Mouse (Mus musculus) left cerebral cortex, postnatal 36 days (tissue): ENCODE measurements around the gene Gm11564. TPM values are rescaled to one million over a fixed set of nuclear protein-coding genes. Genes with fewer than 3 reads are reported as not detected.

Source experiments
- total RNA-seq, 2 experiments: library from RNA; stranded (reverse); gene quantifications; 2 replicates each; pipeline ENCODE4 v1.2.3; 2021

Gene Gm11564
- total RNA-seq, 2 experiments from 2014 or later: not detected

Other genes with a start within 250 kb of the Gm11564 start
- gene Krtap3-1, start 249.0 kb downstream of the Gm11564 start, total RNA-seq: not detected
- not detected for gene Krtap1-5, start 234.7 kb downstream of the Gm11564 start, total RNA-seq
- not detected for gene Krtap1-4, start 232.0 kb downstream of the Gm11564 start, total RNA-seq
- gene Krtap1-3, start 224.3 kb downstream of the Gm11564 start, total RNA-seq: not detected
- not detected for gene Krtap9-3, start 217.6 kb downstream of the Gm11564 start, total RNA-seq
- gene Gm11938, start 212.4 kb downstream of the Gm11564 start, total RNA-seq: not detected
- not detected for gene Gm11937, start 205.5 kb downstream of the Gm11564 start, total RNA-seq
- not detected for gene Krtap2-4, start 200.8 kb downstream of the Gm11564 start, total RNA-seq
- not detected for gene Gm11562, start 195.2 kb downstream of the Gm11564 start, total RNA-seq
- gene Krtap4-1, start 187.4 kb downstream of the Gm11564 start, total RNA-seq: not detected
- gene Krtap4-2, start 180.6 kb downstream of the Gm11564 start, total RNA-seq: not detected
- gene Krtap4-7, start 171.6 kb downstream of the Gm11564 start, total RNA-seq: not detected
- not detected for gene Gm11555, start 165.4 kb downstream of the Gm11564 start, total RNA-seq
- gene Gm11563, start 156.7 kb downstream of the Gm11564 start, total RNA-seq: not detected
- gene Krtap4-6, start 149.7 kb downstream of the Gm11564 start, total RNA-seq: not detected
- not detected for gene Gm14190, start 124.9 kb downstream of the Gm11564 start, total RNA-seq
- not detected for gene Gm14180, start 81.4 kb downstream of the Gm11564 start, total RNA-seq
- gene Gm11595, start 42.8 kb downstream of the Gm11564 start, total RNA-seq: not detected
- gene Krtap4-8, start 35.0 kb downstream of the Gm11564 start, total RNA-seq: not detected
- gene Krtap4-9, start 30.5 kb downstream of the Gm11564 start, total RNA-seq: not detected
- gene Gm11596, start 22.2 kb downstream of the Gm11564 start, total RNA-seq: not detected
- gene Gm11569, start 16.7 kb downstream of the Gm11564 start, total RNA-seq: not detected
- gene Gm11554, start 11.2 kb downstream of the Gm11564 start, total RNA-seq: not detected
- not detected for gene Krtap4-13, start 5.8 kb downstream of the Gm11564 start, total RNA-seq
- gene 2300003K06Rik, start 22.4 kb upstream of the Gm11564 start, total RNA-seq: not detected
- gene Krtap4-16, start 35.9 kb upstream of the Gm11564 start, total RNA-seq: not detected
- gene Gm11568, start 42.3 kb upstream of the Gm11564 start, total RNA-seq: not detected
- gene Gm11559, start 48.8 kb upstream of the Gm11564 start, total RNA-seq: not detected
- not detected for gene Krtap9-1, start 57.7 kb upstream of the Gm11564 start, total RNA-seq
- not detected for gene Gm11567, start 63.5 kb upstream of the Gm11564 start, total RNA-seq
- gene Krtap31-1, start 92.3 kb upstream of the Gm11564 start, total RNA-seq: not detected
- not detected for gene Gm11565, start 99.1 kb upstream of the Gm11564 start, total RNA-seq
- gene Krtap31-2, start 120.6 kb upstream of the Gm11564 start, total RNA-seq: not detected
- gene Krtap9-5, start 132.8 kb upstream of the Gm11564 start, total RNA-seq: not detected
- not detected for gene Krtap29-1, start 163.4 kb upstream of the Gm11564 start, total RNA-seq
- not detected for gene Krtap16-1, start 170.9 kb upstream of the Gm11564 start, total RNA-seq
- gene Krtap17-1, start 178.3 kb upstream of the Gm11564 start, total RNA-seq: not detected
- not detected for gene Krt33a, start 200.5 kb upstream of the Gm11564 start, total RNA-seq
- not detected for gene Krt33b, start 214.2 kb upstream of the Gm11564 start, total RNA-seq
- not detected for gene Krt34, start 225.9 kb upstream of the Gm11564 start, total RNA-seq
- not detected for gene Krt31, start 234.9 kb upstream of the Gm11564 start, total RNA-seq